ENCODE assay signal across 11 mouse cellular contexts in genomic region chr16:13670896-13671295, GRCm38 (mm10). TPM values are rescaled to one million over a fixed set of nuclear protein-coding genes. Genes with fewer than 3 reads are reported as not detected.
DNase-seq lines count a peak whose midpoint lies in the region; ATAC-seq and TF ChIP-seq lines count a peak whose summit lies in the region.
"Not testable (repeated sequence)": the region's sequence is repeated elsewhere in the genome, so short reads cannot be mapped to it uniquely, and the experiment has no call there.
"Had no signal": no experiment of that assay in that cellular context is flagged by ENCODE, and none has a peak within 500 bp of the region (broad histone marks: within the 10 kb centered on the region; RNA-seq: fewer than 3 reads in every experiment).

No protein-coding gene starts in this region.

- H3K79me2 ChIP-seq in macrophage (ENCODE audit: inconsistent target): peaks cover 38% of the 10 kb centered on the region

- not testable (repeated sequence) for H3K27me3 ChIP-seq in forebrain, embryonic 16.5 days (replicated peaks; ENCODE audit: control insufficient read depth, insufficient read depth, low read length); heart, postnatal 0 days (ENCODE audit: control insufficient read depth, insufficient read depth, low read length); intestine, postnatal 0 days (replicated peaks; ENCODE audit: control insufficient read depth, insufficient read depth, low read length); limb, embryonic 15.5 days; neural tube, embryonic 13.5 days

- not testable (repeated sequence) for TF ChIP-seq CTCF in heart, postnatal 0 days (IDR thresholded peaks at IDR 0.05; ENCODE audit: low read depth); intestine, postnatal 0 days (IDR thresholded peaks at IDR 0.05; ENCODE audit: low read depth)

- not testable (repeated sequence) for H3K4me3 ChIP-seq in forebrain, embryonic 16.5 days (replicated peaks; ENCODE audit: low read length); heart, postnatal 0 days (ENCODE audit: low read depth, low read length); limb, embryonic 15.5 days
- peak overlapping the region; percentile 94; the same call in 1 of the 2 replicates for H3K4me3 ChIP-seq in intestine, postnatal 0 days (ENCODE audit: low read depth, low read length)
- peak overlapping the region; percentile 81 for H3K4me3 ChIP-seq in macrophage (ENCODE audit: inconsistent target)
- peak overlapping the region; percentile 91 for H3K4me3 ChIP-seq in neural tube, embryonic 13.5 days

- H3K9ac ChIP-seq in forebrain, embryonic 16.5 days (replicated peaks; ENCODE audit: low read depth, low read length); heart, postnatal 0 days (replicated peaks; ENCODE audit: low read depth, low read length); intestine, postnatal 0 days (ENCODE audit: low read depth, low read length); limb, embryonic 15.5 days; neural tube, embryonic 13.5 days: not testable (repeated sequence)

- not testable (repeated sequence) for H3K36me3 ChIP-seq in forebrain, embryonic 16.5 days (ENCODE audit: control insufficient read depth, insufficient read depth); heart, postnatal 0 days (replicated peaks; ENCODE audit: control insufficient read depth, insufficient read depth, low read length); intestine, postnatal 0 days (ENCODE audit: control insufficient read depth, insufficient read depth); limb, embryonic 15.5 days; macrophage (ENCODE audit: inconsistent target); neural tube, embryonic 13.5 days

- 89% methylated on average over 5 of the region's 5 CpGs for WGBS in forebrain, embryonic 16.5 days
- 68% methylated on average over 5 of the region's 5 CpGs for WGBS in heart, postnatal 0 days
- WGBS in intestine, postnatal 0 days: 69% methylated on average over 5 of the region's 5 CpGs
- WGBS in limb, embryonic 15.5 days: 74% methylated on average over 5 of the region's 5 CpGs
- WGBS in macrophage (ENCODE audit: missing documents): 83% methylated on average over 5 of the region's 5 CpGs
- WGBS in neural tube, embryonic 13.5 days: 81% methylated on average over 5 of the region's 5 CpGs

- ATAC-seq in forebrain, embryonic 16.5 days; heart, postnatal 0 days (ENCODE audit: insufficient read depth, low read depth); intestine, postnatal 0 days; limb, embryonic 15.5 days (ENCODE audit: insufficient number of reproducible peaks, low FRiP score, low TSS enrichment, low read depth); neural tube, embryonic 13.5 days (ENCODE audit: low read depth): not testable (repeated sequence)

- peak; percentile 2 for DNase-seq in embryo, embryonic 11 days
- not testable (repeated sequence) for DNase-seq in heart, postnatal 0 days (ENCODE audit: low spot score)

- H3K4me1 ChIP-seq in forebrain, embryonic 16.5 days (replicated peaks; ENCODE audit: control insufficient read depth, insufficient read depth, low read length): peaks cover 20% of the 10 kb centered on the region
- peaks cover 22% of the 10 kb centered on the region for H3K4me1 ChIP-seq in heart, postnatal 0 days (ENCODE audit: control insufficient read depth, insufficient read depth)
- not testable (repeated sequence) for H3K4me1 ChIP-seq in intestine, postnatal 0 days (replicated peaks; ENCODE audit: control insufficient read depth, insufficient read depth, low read length)
- peaks cover 16% of the 10 kb centered on the region for H3K4me1 ChIP-seq in limb, embryonic 15.5 days
- H3K4me1 ChIP-seq in neural tube, embryonic 13.5 days (replicated peaks): peaks cover 32% of the 10 kb centered on the region

- not testable (repeated sequence) for H3K27ac ChIP-seq in forebrain, embryonic 16.5 days (ENCODE audit: low read length); heart, postnatal 0 days (ENCODE audit: low read depth); intestine, postnatal 0 days (ENCODE audit: low read depth, low read length); neural tube, embryonic 13.5 days (replicated peaks)
- H3K27ac ChIP-seq in limb, embryonic 15.5 days: 0 out of 2 replicates have a peak overlapping the region, but pooled peaks have one; percentile 91
- H3K27ac ChIP-seq in macrophage: peak overlapping the region; percentile 65; the same call in 1 of the 2 replicates

- TF ChIP-seq EP300 in heart, postnatal 0 days (IDR thresholded peaks at IDR 0.05; ENCODE audit: low read depth): not testable (repeated sequence)

- not testable (repeated sequence) for H3K9me3 ChIP-seq in forebrain, embryonic 16.5 days (ENCODE audit: control insufficient read depth, low read length); heart, postnatal 0 days (replicated peaks; ENCODE audit: control insufficient read depth, low read length); intestine, postnatal 0 days (ENCODE audit: control insufficient read depth); limb, embryonic 15.5 days; neural tube, embryonic 13.5 days

- H3K4me2 ChIP-seq in forebrain, embryonic 16.5 days (ENCODE audit: low read length): peak overlapping the region; percentile 74
- peak overlapping the region; percentile 86; the same call in 1 of the 2 replicates for H3K4me2 ChIP-seq in heart, postnatal 0 days (ENCODE audit: low read depth, low read length)
- peak overlapping the region; percentile 90 for H3K4me2 ChIP-seq in intestine, postnatal 0 days (replicated peaks; ENCODE audit: low read depth)
- not testable (repeated sequence) for H3K4me2 ChIP-seq in limb, embryonic 15.5 days
- peak overlapping the region; percentile 91 for H3K4me2 ChIP-seq in neural tube, embryonic 13.5 days

RNA-seq across cellular contexts. Expression of gene Bfar, which starts 0.8 kb away (rescaled TPM):
- polyA plus RNA-seq in forebrain, embryonic 16.5 days (2015; fragmentation: Nextera tagmentation; extraction: Ambion mirVana): 53.3 and 56.9 TPM in 2 replicates
- total RNA-seq in heart, postnatal 0 days (2014; rRNA removed; ENCODE audit: low replicate concordance): 26.4 and 32.3 TPM in 2 replicates
- polyA plus RNA-seq in heart, postnatal 0 days (2015; fragmentation: Nextera tagmentation; extraction: Ambion mirVana): 33.4 and 35.1 TPM in 2 replicates
- 19.4 and 21.1 TPM in 2 replicates for polyA plus RNA-seq in intestine, postnatal 0 days (2015; fragmentation: Nextera tagmentation; extraction: Ambion mirVana)
- polyA plus RNA-seq in limb, embryonic 15.5 days (2015; fragmentation: Nextera tagmentation; extraction: Ambion mirVana): 51.7 and 54.5 TPM in 2 replicates
- total RNA-seq in macrophage (2018; cell fraction: chromatin; rRNA removed): 100 to 1,000 TPM; 125 to 653 (median 234) TPM
- 10 to 100 TPM; 19.6 to 51.1 (median 33.8) TPM for total RNA-seq in macrophage (2018; cell fraction: cytosol; rRNA removed)
- 100 to 1,000 TPM; 106 to 542 (median 162) TPM for total RNA-seq in macrophage (2018; cell fraction: nucleus; rRNA removed)
- 23.7 to 38.3 TPM (median 32.3 TPM) in 3 replicates for polyA plus RNA-seq in macrophage (2018)
- polyA plus RNA-seq in neural tube, embryonic 13.5 days (2015; fragmentation: Nextera tagmentation; extraction: Ambion mirVana): 49.4 and 54.3 TPM in 2 replicates

RNA-seq across cellular contexts. Expression of gene 3110001I22Rik, which starts 0.8 kb away (rescaled TPM):
- 8.5 and 8.6 TPM in 2 replicates for polyA plus RNA-seq in forebrain, embryonic 16.5 days (2015; fragmentation: Nextera tagmentation; extraction: Ambion mirVana)
- total RNA-seq in heart, postnatal 0 days (2014; rRNA removed; ENCODE audit: low replicate concordance): 2.2 and 12.4 TPM in 2 replicates
- 1.6 and 2.1 TPM in 2 replicates for polyA plus RNA-seq in heart, postnatal 0 days (2015; fragmentation: Nextera tagmentation; extraction: Ambion mirVana)
- 2.5 and 2.7 TPM in 2 replicates for polyA plus RNA-seq in intestine, postnatal 0 days (2015; fragmentation: Nextera tagmentation; extraction: Ambion mirVana)
- polyA plus RNA-seq in limb, embryonic 15.5 days (2015; fragmentation: Nextera tagmentation; extraction: Ambion mirVana): 4.8 and 4.9 TPM in 2 replicates
- total RNA-seq in macrophage (2018; cell fraction: chromatin; rRNA removed): 100 to 1,000 TPM in 1 of 26 experiments, 10 to 100 TPM in 25; 21.5 to 132 (median 43.1) TPM
- total RNA-seq in macrophage (2018; cell fraction: cytosol; rRNA removed): 10 to 100 TPM in 2 of 26 experiments, 1 to 10 TPM in 24; 2.3 to 16.5 (median 4.7) TPM
- total RNA-seq in macrophage (2018; cell fraction: nucleus; rRNA removed): 100 to 1,000 TPM in 1 of 26 experiments, 10 to 100 TPM in 25; 15.1 to 103 (median 27.3) TPM
- 2.3 to 4.0 TPM (median 3.4 TPM) in 3 replicates for polyA plus RNA-seq in macrophage (2018)
- 9.1 and 10.0 TPM in 2 replicates for polyA plus RNA-seq in neural tube, embryonic 13.5 days (2015; fragmentation: Nextera tagmentation; extraction: Ambion mirVana)

RNA-seq across cellular contexts. Expression of gene Parn, which starts 2.9 kb away (rescaled TPM):
- 44.2 and 46.4 TPM in 2 replicates for polyA plus RNA-seq in forebrain, embryonic 16.5 days (2015; fragmentation: Nextera tagmentation; extraction: Ambion mirVana)
- 11.5 and 18.6 TPM in 2 replicates for total RNA-seq in heart, postnatal 0 days (2014; rRNA removed; ENCODE audit: low replicate concordance)
- polyA plus RNA-seq in heart, postnatal 0 days (2015; fragmentation: Nextera tagmentation; extraction: Ambion mirVana): 22.7 and 23.3 TPM in 2 replicates
- 15.4 and 17.4 TPM in 2 replicates for polyA plus RNA-seq in intestine, postnatal 0 days (2015; fragmentation: Nextera tagmentation; extraction: Ambion mirVana)
- polyA plus RNA-seq in limb, embryonic 15.5 days (2015; fragmentation: Nextera tagmentation; extraction: Ambion mirVana): 39.6 and 41.4 TPM in 2 replicates
- total RNA-seq in macrophage (2018; cell fraction: chromatin; rRNA removed): 10 to 100 TPM in 24 of 26 experiments, 1 to 10 TPM in 2; 6.7 to 52.9 (median 30.4) TPM
- 10 to 100 TPM; 10.0 to 17.5 (median 13.0) TPM for total RNA-seq in macrophage (2018; cell fraction: cytosol; rRNA removed)
- total RNA-seq in macrophage (2018; cell fraction: nucleus; rRNA removed): 10 to 100 TPM in 17 of 26 experiments, 1 to 10 TPM in 9; 6.1 to 35.3 (median 12.6) TPM
- polyA plus RNA-seq in macrophage (2018): 11.1 to 20.8 TPM (median 15.5 TPM) in 3 replicates
- polyA plus RNA-seq in neural tube, embryonic 13.5 days (2015; fragmentation: Nextera tagmentation; extraction: Ambion mirVana): 34.0 and 34.4 TPM in 2 replicates

RNA-seq across cellular contexts. Expression of gene Pla2g10, which starts 59.9 kb away (rescaled TPM):
- polyA plus RNA-seq in forebrain, embryonic 16.5 days (2015; fragmentation: Nextera tagmentation; extraction: Ambion mirVana): 0.43 TPM in 1 of 2 replicates, not detected in the other
- not detected in 2 replicates for total RNA-seq in heart, postnatal 0 days (2014; rRNA removed; ENCODE audit: low replicate concordance)
- not detected in 2 replicates for polyA plus RNA-seq in heart, postnatal 0 days (2015; fragmentation: Nextera tagmentation; extraction: Ambion mirVana)
- polyA plus RNA-seq in intestine, postnatal 0 days (2015; fragmentation: Nextera tagmentation; extraction: Ambion mirVana): 9.1 and 10.5 TPM in 2 replicates
- 0.31 and 0.36 TPM in 2 replicates for polyA plus RNA-seq in limb, embryonic 15.5 days (2015; fragmentation: Nextera tagmentation; extraction: Ambion mirVana)
- total RNA-seq in macrophage (2018; cell fraction: chromatin; rRNA removed): not detected
- total RNA-seq in macrophage (2018; cell fraction: cytosol; rRNA removed): not detected
- not detected for total RNA-seq in macrophage (2018; cell fraction: nucleus; rRNA removed)
- polyA plus RNA-seq in macrophage (2018): not detected in 3 replicates
- polyA plus RNA-seq in neural tube, embryonic 13.5 days (2015; fragmentation: Nextera tagmentation; extraction: Ambion mirVana): 1.6 and 2.1 TPM in 2 replicates
- total RNA-seq: adrenal gland, postnatal 25 days; gastrocnemius, postnatal 4 days; left cerebral cortex, adult 18-20 months; monocyte, adult 5-6 weeks had no signal
